Mouse (Mus musculus): ENCODE results near the gene Rgs3. TPM values are rescaled to one million over a fixed set of nuclear protein-coding genes. Genes with fewer than 3 reads are reported as not detected.

Rgs3 gene
- total and polyA plus RNA-seq, 3 experiments = not detected

- Histone ChIP-seq H3K36me3 (ENCODE audit: control insufficient read depth in 1 of 2, insufficient read depth in 2 of 2, low read length in 2 of 2) (peaks cover 0 to 21% of the 10 kb centered on the region in 2 experiments; a peak in 2 of 4 replicates), H3K9ac (ENCODE audit: control insufficient read depth, low read depth, low read length, poor library complexity, severe bottlenecking) (no peak overlapping the region), H3K9me3 (replicated peaks; ENCODE audit: insufficient read depth, low read length) (no peaks in the 10 kb centered on the region), H3K27me3 (ENCODE audit: control insufficient read depth in 1 of 2, insufficient read depth in 2 of 2, low read length in 2 of 2) (no peaks in the 10 kb centered on the region; a peak in 1 of 4 replicates), H3K4me3 (ENCODE audit: control insufficient read depth in 1 of 2, insufficient read depth in 1 of 2, low read depth in 2 of 2, low read length in 2 of 2) (no peak overlapping the region), H3K4me1 (ENCODE audit: control insufficient read depth in 1 of 2, insufficient read depth in 2 of 2, low read length in 2 of 2) (peaks cover 10 to 21% of the 10 kb centered on the region in 2 experiments), H3K79me2 (ENCODE audit: control insufficient read depth, insufficient read depth, low read length, poor library complexity) (peaks cover 13% of the 10 kb centered on the region), H3K27ac (ENCODE audit: control insufficient read depth, low read depth, low read length) (no peak overlapping the region)
- no peak for TF ChIP-seq USF1 (IDR thresholded peaks at IDR 0.05; ENCODE audit: low read depth, low read length)
- TF ChIP-seq NELFE (IDR thresholded peaks at IDR 0.05; ENCODE audit: low read depth, low read length) = no peak
- TF ChIP-seq TAL1 (IDR thresholded peaks at IDR 0.05; ENCODE audit: low read length) = no peak
- TF ChIP-seq CHD1 (IDR thresholded peaks at IDR 0.05; ENCODE audit: low read depth, low read length) = no peak
- TF ChIP-seq SIN3A (IDR thresholded peaks at IDR 0.05; ENCODE audit: low read length) = no peak
- no peak for TF ChIP-seq EP300 (IDR thresholded peaks at IDR 0.05; ENCODE audit: low read depth in 1 of 2, low read length in 2 of 2)
- TF ChIP-seq MAX (IDR thresholded peaks at IDR 0.05; ENCODE audit: low read length) = no peak
- no peak for TF ChIP-seq GABPA (IDR thresholded peaks at IDR 0.05; ENCODE audit: low read depth, low read length)
- no peak for TF ChIP-seq RAD21 (IDR thresholded peaks at IDR 0.05; ENCODE audit: low read depth, low read length)
- TF ChIP-seq POLR2AphosphoS5 (IDR thresholded peaks at IDR 0.05; ENCODE audit: borderline replicate concordance, low read depth, low read length) = no peak
- TF ChIP-seq ZMIZ1 (IDR thresholded peaks at IDR 0.05; ENCODE audit: low read depth, low read length) = no peak
- no peak for TF ChIP-seq NRF1 (IDR thresholded peaks at IDR 0.05; ENCODE audit: insufficient read depth, low read depth, low read length, poor library complexity, severe bottlenecking)
- no peak for TF ChIP-seq USF2 (IDR thresholded peaks at IDR 0.05; ENCODE audit: borderline replicate concordance in 1 of 2, insufficient read depth in 1 of 2, low read depth in 1 of 2, low read length in 2 of 2)
- TF ChIP-seq POLR2AphosphoS2 (IDR thresholded peaks at IDR 0.05; ENCODE audit: low read length) = no peak
- no peak for TF ChIP-seq RCOR1 (IDR thresholded peaks at IDR 0.05; ENCODE audit: low read depth, low read length)
- no peak for TF ChIP-seq MYB (IDR thresholded peaks at IDR 0.05; ENCODE audit: low read depth, low read length)
- no peak for TF ChIP-seq MEF2A (IDR thresholded peaks at IDR 0.05; ENCODE audit: extremely low read depth, insufficient replicate concordance, low read depth, low read length, poor library complexity, severe bottlenecking)
- DNase-seq (ENCODE audit: low read depth, low spot score) = no peak
Measured at GRCm38 (mm10) chr4:62526256-62526655, 33.4 kb upstream of the Rgs3 start.

- Histone ChIP-seq H3K79me2 (ENCODE audit: control insufficient read depth, insufficient read depth, low read length, poor library complexity) (peaks cover 13% of the 10 kb centered on the region), H3K9ac (ENCODE audit: control insufficient read depth, low read depth, low read length, poor library complexity, severe bottlenecking) (peak overlapping the region; percentile 23), H3K4me1 (ENCODE audit: control insufficient read depth in 1 of 2, insufficient read depth in 2 of 2, low read length in 2 of 2) (peaks cover 5 to 17% of the 10 kb centered on the region in 2 experiments), H3K4me3 (ENCODE audit: control insufficient read depth in 1 of 2, insufficient read depth in 1 of 2, low read depth in 2 of 2, low read length in 2 of 2) (peak overlapping the region; percentile 33 to 46), H3K27ac (ENCODE audit: control insufficient read depth, low read depth, low read length) (peak overlapping the region; percentile 69), H3K36me3 (ENCODE audit: control insufficient read depth in 1 of 2, insufficient read depth in 2 of 2, low read length in 2 of 2) (peaks cover 0 to 15% of the 10 kb centered on the region in 2 experiments; a peak in 2 of 4 replicates), H3K9me3 (replicated peaks; ENCODE audit: insufficient read depth, low read length) (no peaks in the 10 kb centered on the region), H3K27me3 (ENCODE audit: control insufficient read depth in 1 of 2, insufficient read depth in 2 of 2, low read length in 2 of 2) (no peaks in the 10 kb centered on the region; a peak in 1 of 4 replicates)
- DNase-seq (ENCODE audit: low read depth, low spot score) = peak; percentile 76
- TF ChIP-seq JUND (IDR thresholded peaks at IDR 0.05; ENCODE audit: low read depth, low read length) (no peak), ZMIZ1 (IDR thresholded peaks at IDR 0.05; ENCODE audit: low read depth, low read length) (no peak), GATA1 (IDR thresholded peaks at IDR 0.05; ENCODE audit: low read depth, low read length) (peak; percentile 71)
Measured at GRCm38 (mm10) chr4:62527655-62528054, 32.0 kb upstream of the Rgs3 start.
